Mouse (Mus musculus): ENCODE data around the gene Exosc2. TPM values are rescaled to one million over a fixed set of nuclear protein-coding genes. Genes with fewer than 3 reads are reported as not detected.
"Not testable (repeated sequence)": the region's sequence is repeated elsewhere in the genome, so short reads cannot be mapped to it uniquely, and the experiment has no call there.

Gene Exosc2
- polyA plus RNA-seq, 1 experiment from 2014 or later = 41.3 TPM

DNA sequence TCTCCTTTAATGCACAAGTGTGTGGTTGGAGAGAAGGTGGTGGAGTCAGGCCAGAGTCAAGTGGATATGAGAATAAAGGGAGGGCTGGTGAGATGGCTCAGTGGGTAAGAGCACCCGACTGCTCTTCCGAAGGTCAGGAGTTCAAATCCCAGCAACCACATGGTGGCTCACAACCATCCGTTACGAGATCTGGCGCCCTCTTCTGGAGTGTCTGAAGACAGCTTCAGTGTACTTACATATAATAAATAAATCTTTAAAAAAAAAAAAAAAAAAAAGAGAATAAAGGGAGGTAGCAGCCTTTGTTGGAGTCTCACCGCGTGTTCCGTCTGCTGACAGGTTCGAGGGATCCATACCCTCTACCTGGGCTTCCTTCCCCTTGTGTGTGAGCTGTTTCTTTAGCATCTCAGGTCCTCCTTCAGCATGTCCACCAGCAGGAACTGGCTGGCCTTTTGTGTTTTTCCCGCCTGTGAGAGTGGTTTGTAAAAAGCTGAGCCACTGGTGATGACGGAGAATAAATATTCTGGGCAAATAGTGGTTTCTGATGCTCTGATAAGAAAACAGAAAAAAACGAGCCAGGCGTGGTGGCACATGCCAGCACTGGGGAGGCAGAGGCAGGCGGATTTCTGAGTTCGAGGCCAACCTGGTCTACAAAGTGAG is 10.7 kb downstream of the Exosc2 start:
- peaks cover 58% of the 10 kb centered on the region for H3K36me3 ChIP-seq
- H3K4me3 ChIP-seq; H3K9me3 ChIP-seq; ATAC-seq (ENCODE audit: extremely low read depth, insufficient number of reproducible peaks, low FRiP score, low TSS enrichment); H3K27me3 ChIP-seq (replicated peaks); H3K27ac ChIP-seq (replicated peaks); H3K4me2 ChIP-seq; H3K9ac ChIP-seq; H3K4me1 ChIP-seq: not testable (repeated sequence)
- 90% methylated on average over 15 of the region's 15 CpGs for WGBS

DNA sequence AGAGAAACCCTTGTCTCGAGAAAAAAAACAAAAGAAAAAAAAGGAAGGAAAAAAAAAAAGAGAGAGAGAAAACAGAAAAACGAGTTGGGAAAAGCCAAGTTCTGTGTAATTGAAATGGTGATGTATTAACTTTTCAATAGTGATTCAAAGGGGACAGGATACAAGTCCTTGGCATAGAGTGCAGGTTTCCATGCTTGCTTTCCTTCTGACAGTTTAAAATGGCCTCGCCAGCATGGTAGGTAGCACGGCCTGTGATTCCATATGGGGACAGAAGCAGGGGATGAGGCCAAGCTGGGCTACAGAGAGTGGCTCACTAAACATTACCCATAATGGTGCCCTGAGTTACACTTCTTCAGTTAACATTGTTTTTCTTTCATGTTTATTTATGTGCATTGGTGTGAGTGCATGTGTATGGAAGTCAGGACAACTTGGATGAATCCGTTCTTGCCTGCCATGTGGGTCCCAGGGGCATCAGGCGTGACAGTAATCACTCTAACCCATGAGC is 11.3 kb downstream of the Exosc2 start:
- no peaks in the 10 kb centered on the region for H3K9me3 ChIP-seq
- 83% methylated on average over 6 of the region's 6 CpGs for WGBS
- no peak overlapping the region for H3K27ac ChIP-seq (replicated peaks)
- no peak overlapping the region for H3K4me3 ChIP-seq
- H3K4me2 ChIP-seq = no peak overlapping the region
- no peaks in the 10 kb centered on the region for H3K4me1 ChIP-seq
- no peaks in the 10 kb centered on the region for H3K27me3 ChIP-seq (replicated peaks)
- peaks cover 52% of the 10 kb centered on the region for H3K36me3 ChIP-seq
- no peak overlapping the region for H3K9ac ChIP-seq
- no peak for ATAC-seq (ENCODE audit: extremely low read depth, insufficient number of reproducible peaks, low FRiP score, low TSS enrichment)

DNA sequence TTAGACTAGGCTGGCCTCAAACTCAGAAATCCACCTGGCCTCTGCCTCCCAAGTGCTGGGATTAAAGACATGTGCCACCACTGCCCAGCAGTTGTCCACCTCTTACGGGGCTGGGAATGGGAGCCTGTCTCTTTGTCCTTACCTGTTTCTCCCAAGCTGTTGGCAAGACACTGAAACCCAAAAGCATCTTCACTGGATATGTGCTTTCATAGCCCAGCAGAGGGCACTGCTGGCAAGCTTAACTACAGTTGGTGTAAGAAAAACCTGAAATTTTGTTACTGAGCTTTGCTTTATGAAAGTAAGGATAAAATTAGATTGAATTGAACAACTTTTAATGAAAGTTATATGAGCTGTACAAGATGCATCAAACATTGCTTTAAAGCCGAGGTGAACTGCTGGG is 13.2 kb downstream of the Exosc2 start:
- Histone ChIP-seq H3K4me3 (no peak overlapping the region), H3K36me3 (peaks cover 33% of the 10 kb centered on the region), H3K4me1 (peaks cover 5% of the 10 kb centered on the region; the same call in 1 of the 2 replicates), H3K9ac (no peak overlapping the region), H3K4me2 (no peak overlapping the region), H3K27me3 (replicated peaks) (no peaks in the 10 kb centered on the region), H3K9me3 (no peaks in the 10 kb centered on the region), H3K27ac (replicated peaks) (no peak overlapping the region)
- ATAC-seq (ENCODE audit: extremely low read depth, insufficient number of reproducible peaks, low FRiP score, low TSS enrichment) = no peak
- WGBS = 30% methylated on average over 2 of the region's 2 CpGs

DNA sequence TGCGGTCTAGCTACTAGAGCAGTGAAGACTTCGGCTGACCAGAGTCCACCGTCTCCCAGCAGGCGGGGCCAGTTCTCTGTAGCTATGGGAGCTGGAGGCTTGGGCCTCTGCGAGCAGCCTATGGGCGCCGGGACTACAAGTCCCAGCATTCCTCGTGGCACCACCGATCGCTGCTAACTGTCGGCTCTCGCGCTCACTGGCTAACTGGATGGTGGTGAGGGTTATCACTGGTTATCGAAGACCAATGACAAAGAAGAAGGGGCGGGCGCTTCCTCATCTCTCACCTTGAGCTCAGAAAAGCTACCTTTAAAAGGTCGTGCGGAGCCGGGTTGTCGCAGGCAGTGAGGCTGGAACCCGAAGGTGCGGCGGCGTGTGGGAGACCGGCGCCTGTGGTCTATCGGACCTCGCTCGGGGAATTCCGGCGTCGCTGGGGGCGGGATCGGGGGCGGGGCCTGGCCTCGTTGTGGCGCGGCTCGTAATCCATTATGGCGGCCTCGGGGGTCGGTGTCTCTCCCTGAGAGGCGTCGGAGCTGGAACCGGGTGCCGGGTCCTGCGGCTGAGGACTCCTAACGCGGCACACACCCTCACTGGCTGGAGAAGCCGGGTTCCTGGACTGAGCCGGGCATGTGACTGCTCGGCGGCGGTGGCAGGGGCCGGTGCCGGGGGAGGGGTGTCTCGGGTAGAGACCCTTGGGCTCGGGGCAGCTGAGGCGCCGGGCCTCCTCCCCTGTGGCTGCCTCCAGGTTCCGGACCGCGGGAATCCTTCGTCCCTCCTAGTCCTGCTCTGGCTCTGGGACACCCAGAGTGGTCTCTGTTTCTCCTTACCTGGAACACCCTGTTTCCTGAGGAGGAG is 17.8 kb downstream of the Exosc2 start, which contains the start of gene Abl1:
TSS of gene Abl1 (plus strand) at position 303 of the 852 bp plus-strand sequence.
- Histone ChIP-seq H3K9me3 (peaks cover 3% of the 10 kb centered on the region; the same call in 1 of the 2 replicates), H3K27me3 (replicated peaks) (no peaks in the 10 kb centered on the region), H3K27ac (replicated peaks) (peak within 1 kb of the TSS; percentile 93), H3K36me3 (peaks cover 8% of the 10 kb centered on the region), H3K4me1 (peaks cover 36% of the 10 kb centered on the region), H3K9ac (peak within 1 kb of the TSS; percentile 97), H3K4me3 (peak within 1 kb of the TSS; percentile 85), H3K4me2 (peak within 1 kb of the TSS; percentile 84)
- peak; percentile 99 for ATAC-seq (ENCODE audit: extremely low read depth, insufficient number of reproducible peaks, low FRiP score, low TSS enrichment)
- under 1% methylated on average over 64 of the region's 64 CpGs for WGBS

DNA sequence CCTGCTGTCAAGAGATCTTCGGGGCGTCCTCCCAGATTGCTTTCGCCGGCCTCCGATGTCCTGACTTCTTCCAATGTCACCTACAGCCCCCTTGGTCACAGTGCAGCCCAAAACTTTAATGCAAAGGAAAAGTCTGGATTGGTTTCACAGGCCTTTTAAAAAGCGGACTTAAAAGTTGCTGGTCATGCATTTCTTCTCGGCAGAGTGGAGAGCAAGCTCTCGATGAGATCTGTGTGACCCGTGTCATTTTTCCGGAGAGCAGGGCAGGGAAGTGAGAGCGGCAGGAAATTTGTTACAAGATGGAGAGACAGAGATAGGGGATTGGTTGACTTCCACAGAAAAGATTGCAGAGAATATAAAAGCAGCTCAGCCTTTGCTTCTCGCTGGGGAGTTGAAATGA is 18.5 kb downstream of the Exosc2 start:
- Histone ChIP-seq H3K36me3 (peaks cover 10% of the 10 kb centered on the region), H3K27me3 (replicated peaks) (no peaks in the 10 kb centered on the region), H3K4me2 (peak overlapping the region; percentile 84), H3K9me3 (peaks cover 3% of the 10 kb centered on the region; the same call in 1 of the 2 replicates), H3K4me1 (peaks cover 36% of the 10 kb centered on the region), H3K9ac (peak overlapping the region; percentile 97), H3K27ac (replicated peaks) (peak overlapping the region; percentile 93), H3K4me3 (peak overlapping the region; percentile 85)
- no peak for ATAC-seq (ENCODE audit: extremely low read depth, insufficient number of reproducible peaks, low FRiP score, low TSS enrichment)
- WGBS = 0% methylated on average over 12 of the region's 12 CpGs

DNA sequence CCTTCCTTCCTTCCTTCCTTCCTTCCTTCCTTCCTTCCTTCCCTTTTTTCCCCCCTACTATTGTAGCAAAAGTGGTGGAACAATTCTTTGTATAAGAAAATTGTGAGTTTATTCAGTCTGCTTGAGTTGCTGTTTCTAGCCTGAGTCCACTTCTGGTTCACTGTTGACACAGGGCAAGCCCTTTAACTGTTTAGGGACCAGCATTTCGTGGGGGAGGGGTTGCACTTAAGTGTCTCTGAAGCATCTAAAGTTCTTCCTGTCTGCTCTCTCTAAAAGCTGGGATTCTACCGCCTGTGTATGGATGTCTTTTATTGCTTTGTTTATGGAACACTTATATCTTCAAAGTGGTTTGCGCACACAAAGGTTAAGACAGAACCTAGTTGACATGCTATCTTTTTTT is 19.5 kb downstream of the Exosc2 start:
- peaks cover 3% of the 10 kb centered on the region; the same call in 1 of the 2 replicates for H3K9me3 ChIP-seq
- no peak overlapping the region for H3K27ac ChIP-seq (replicated peaks)
- H3K4me3 ChIP-seq = peak overlapping the region; percentile 85
- WGBS = 44% methylated on average over 3 of the region's 3 CpGs
- H3K4me2 ChIP-seq = peak overlapping the region; percentile 84
- peaks cover 36% of the 10 kb centered on the region for H3K4me1 ChIP-seq
- peak overlapping the region; percentile 97 for H3K9ac ChIP-seq
- peaks cover 20% of the 10 kb centered on the region for H3K36me3 ChIP-seq
- ATAC-seq (ENCODE audit: extremely low read depth, insufficient number of reproducible peaks, low FRiP score, low TSS enrichment) = no peak
- H3K27me3 ChIP-seq (replicated peaks) = no peaks in the 10 kb centered on the region

DNA sequence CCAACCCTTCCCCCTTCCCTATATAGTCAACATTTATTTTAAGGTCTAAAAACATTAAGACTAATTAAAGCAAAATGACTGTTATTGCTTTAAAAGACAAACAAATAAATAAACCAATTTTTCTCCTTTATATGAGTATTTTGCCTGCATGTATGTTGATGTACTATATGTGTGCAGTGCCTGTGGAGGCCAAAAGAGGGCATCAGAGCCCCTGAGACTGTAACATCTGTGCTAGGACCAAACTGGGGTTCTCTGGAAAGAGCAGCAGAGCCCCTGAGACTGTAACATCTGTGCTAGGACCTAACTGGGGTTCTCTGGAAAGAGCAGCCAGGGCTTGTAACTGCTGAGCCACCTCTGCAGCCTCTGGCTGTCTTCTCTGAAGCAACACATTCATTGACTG is 27.7 kb downstream of the Exosc2 start:
- Histone ChIP-seq H3K9ac (no peak overlapping the region), H3K4me2 (no peak overlapping the region), H3K27ac (replicated peaks) (no peak overlapping the region), H3K4me3 (no peak overlapping the region), H3K27me3 (replicated peaks) (no peaks in the 10 kb centered on the region), H3K36me3 (peaks cover 44% of the 10 kb centered on the region), H3K9me3 (no peaks in the 10 kb centered on the region), H3K4me1 (peaks cover 20% of the 10 kb centered on the region)
- ATAC-seq (ENCODE audit: extremely low read depth, insufficient number of reproducible peaks, low FRiP score, low TSS enrichment) = no peak

DNA sequence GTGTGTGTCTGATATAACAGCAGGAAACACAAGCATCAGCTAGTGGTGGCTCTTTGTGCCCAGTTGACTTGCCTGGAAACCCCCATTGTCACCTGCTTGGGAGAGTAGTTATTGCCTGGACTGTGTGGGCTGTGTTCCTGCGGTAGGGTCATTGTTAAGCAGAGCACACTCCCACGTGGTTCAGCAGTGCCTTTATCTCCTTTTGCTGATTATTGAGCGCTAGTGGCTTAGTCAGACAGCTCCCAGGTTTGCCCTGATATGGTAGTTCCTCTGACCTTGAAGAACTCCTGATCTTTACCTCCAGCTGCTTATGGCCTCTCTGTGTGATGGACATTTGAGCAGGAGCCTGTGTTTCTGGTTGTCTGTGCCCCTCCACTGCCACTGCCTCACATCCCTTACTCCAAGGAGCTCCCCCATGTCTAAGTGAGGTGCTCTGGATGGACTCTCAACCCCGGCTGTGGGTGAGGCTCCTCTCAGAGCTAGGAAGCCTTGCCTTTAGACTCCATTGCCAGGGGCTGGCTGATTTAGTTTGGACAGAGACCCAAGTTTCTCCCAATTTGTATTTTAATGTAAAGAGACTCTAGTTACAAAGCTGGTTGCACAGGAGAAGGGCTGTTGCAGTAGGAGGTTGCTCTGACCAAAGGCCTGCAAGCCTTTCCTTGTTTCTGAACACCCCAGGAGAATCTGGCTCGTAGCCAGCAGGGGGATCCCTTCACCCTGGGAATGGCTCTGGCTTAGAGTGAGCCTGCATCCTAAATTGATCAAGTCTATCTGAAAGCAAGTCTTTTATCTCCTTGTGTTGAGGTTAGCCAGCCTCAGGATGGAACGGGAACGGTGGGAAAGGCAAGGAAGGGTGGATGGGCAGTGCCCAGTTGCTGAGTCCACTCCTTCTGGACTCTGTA is 30.3 kb downstream of the Exosc2 start:
- WGBS = 20% methylated on average over 7 of the region's 7 CpGs
- peak; percentile 49; the same call in 1 of the 2 replicates for ATAC-seq (ENCODE audit: extremely low read depth, insufficient number of reproducible peaks, low FRiP score, low TSS enrichment)
- Histone ChIP-seq H3K9ac (peak overlapping the region; percentile 50; the same call in 1 of the 2 replicates), H3K27me3 (replicated peaks) (no peaks in the 10 kb centered on the region), H3K27ac (replicated peaks) (peak overlapping the region; percentile 90), H3K4me3 (no peak overlapping the region), H3K9me3 (no peaks in the 10 kb centered on the region), H3K36me3 (peaks cover 31% of the 10 kb centered on the region), H3K4me2 (peak overlapping the region; percentile 25), H3K4me1 (peaks cover 20% of the 10 kb centered on the region)

DNA sequence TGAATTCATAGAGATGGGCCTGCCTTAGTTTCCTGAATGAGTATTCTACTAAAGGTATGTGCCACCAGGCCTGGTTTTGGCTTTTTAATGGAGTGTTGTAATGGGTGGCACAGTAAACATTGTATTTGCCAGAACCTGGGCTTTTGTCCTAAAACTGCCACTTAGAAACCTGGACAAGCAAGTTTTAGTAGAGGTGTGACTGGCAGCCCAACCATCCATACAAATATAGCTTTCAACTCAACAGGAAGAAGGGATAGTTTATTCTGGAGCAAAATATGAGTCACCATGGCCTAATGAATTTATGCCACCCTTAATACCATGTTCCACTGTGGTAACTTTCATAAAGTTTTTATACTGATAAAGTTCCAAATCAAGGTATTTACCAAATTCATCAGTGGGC is 32.7 kb downstream of the Exosc2 start:
- Histone ChIP-seq H3K9me3 (no peaks in the 10 kb centered on the region), H3K27ac (replicated peaks) (no peak overlapping the region), H3K4me3 (no peak overlapping the region), H3K9ac (no peak overlapping the region), H3K4me2 (no peak overlapping the region), H3K27me3 (replicated peaks) (no peaks in the 10 kb centered on the region), H3K36me3 (peaks cover 18% of the 10 kb centered on the region), H3K4me1 (peaks cover 28% of the 10 kb centered on the region)
- no peak for ATAC-seq (ENCODE audit: extremely low read depth, insufficient number of reproducible peaks, low FRiP score, low TSS enrichment)

DNA sequence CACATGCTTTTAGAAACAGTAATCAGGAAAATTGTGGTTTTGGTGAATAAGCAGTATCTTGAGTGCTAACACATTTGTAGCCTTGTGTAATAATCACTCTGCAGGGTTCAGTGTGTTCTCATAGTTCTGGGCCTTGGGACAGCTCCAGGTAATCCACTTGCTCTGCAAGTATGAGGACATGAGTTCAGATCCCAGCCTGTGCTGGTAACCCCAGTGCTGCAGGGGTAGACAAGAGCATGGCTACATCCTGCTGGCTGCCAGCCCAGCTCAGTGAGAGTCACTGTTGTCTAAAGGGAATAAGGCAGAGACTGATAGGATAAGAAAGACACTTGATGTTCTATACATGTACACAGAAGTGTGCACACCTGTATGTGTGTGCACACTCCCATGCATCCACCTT is 35.4 kb downstream of the Exosc2 start:
- Histone ChIP-seq H3K9ac (no peak overlapping the region), H3K27me3 (replicated peaks) (no peaks in the 10 kb centered on the region), H3K4me3 (no peak overlapping the region), H3K36me3 (peaks cover 9% of the 10 kb centered on the region; the same call in 1 of the 2 replicates), H3K4me2 (no peak overlapping the region), H3K4me1 (peaks cover 19% of the 10 kb centered on the region), H3K27ac (replicated peaks) (no peak overlapping the region), H3K9me3 (no peaks in the 10 kb centered on the region)
- ATAC-seq (ENCODE audit: extremely low read depth, insufficient number of reproducible peaks, low FRiP score, low TSS enrichment) = no peak

DNA sequence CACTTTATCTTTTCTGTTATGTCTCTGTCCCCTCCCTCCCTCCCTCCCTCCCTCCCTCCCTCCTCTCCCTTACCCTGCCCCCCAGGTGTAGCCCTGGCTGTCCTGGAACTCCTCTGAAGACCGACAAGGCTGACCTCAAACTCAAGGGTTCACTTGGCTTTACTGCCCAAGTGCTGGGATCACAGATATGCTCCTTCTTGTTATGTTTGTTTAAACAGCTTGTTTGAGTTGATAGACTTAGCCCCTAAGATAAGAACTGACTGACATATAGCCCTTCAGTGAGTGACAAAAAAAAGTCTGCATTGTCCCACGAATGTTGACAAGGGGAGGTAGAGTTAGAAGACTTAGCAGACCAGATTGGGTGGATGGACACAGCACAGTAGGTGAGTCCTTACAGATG is 36.0 kb downstream of the Exosc2 start:
- H3K4me3 ChIP-seq = no peak overlapping the region
- H3K4me1 ChIP-seq = 0 out of 2 replicates have a peak, but pooled peaks cover 14% of the 10 kb centered on the region
- WGBS = 8% methylated on average over 2 of the region's 2 CpGs
- no peak for ATAC-seq (ENCODE audit: extremely low read depth, insufficient number of reproducible peaks, low FRiP score, low TSS enrichment)
- peaks cover 13% of the 10 kb centered on the region for H3K36me3 ChIP-seq
- no peak overlapping the region for H3K4me2 ChIP-seq
- H3K27me3 ChIP-seq (replicated peaks) = no peaks in the 10 kb centered on the region
- H3K27ac ChIP-seq (replicated peaks) = no peak overlapping the region
- no peak overlapping the region for H3K9ac ChIP-seq
- H3K9me3 ChIP-seq = no peaks in the 10 kb centered on the region
